Mouse (Mus musculus): ENCODE results near the gene Ell. TPM values are rescaled to one million over a fixed set of nuclear protein-coding genes. Genes with fewer than 3 reads are reported as not detected.

Gene Ell
- total RNA-seq, 2 experiments from 2014 or later: 15.1 to 17.7 TPM

DNA sequence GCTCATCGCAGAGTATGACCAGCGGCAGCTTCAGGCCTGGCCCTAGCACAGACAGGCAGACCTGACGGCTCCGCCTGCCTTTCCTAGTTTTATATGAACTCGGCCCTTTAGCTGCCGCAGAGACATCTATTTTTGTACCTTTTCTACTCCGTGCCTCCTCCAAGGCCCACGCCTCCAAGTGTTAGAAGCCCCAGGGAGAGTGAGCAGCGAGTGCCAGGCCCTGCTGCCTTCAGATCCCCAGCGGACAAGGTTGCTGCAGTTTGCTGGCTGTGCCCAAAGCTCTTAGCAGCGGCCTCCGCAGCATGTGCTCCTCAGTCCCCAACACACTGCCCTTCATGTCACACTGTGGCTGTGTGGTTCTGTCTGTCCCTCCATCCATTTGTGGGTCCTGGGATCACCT lies 52.3 kb downstream of the Ell start:
- intact Hi-C loops (cut with DNase I): no loop called here
- DNase-seq (ENCODE audit: low spot score in 2 of 2): peak in 1 of 2 experiments; percentile 63

DNA sequence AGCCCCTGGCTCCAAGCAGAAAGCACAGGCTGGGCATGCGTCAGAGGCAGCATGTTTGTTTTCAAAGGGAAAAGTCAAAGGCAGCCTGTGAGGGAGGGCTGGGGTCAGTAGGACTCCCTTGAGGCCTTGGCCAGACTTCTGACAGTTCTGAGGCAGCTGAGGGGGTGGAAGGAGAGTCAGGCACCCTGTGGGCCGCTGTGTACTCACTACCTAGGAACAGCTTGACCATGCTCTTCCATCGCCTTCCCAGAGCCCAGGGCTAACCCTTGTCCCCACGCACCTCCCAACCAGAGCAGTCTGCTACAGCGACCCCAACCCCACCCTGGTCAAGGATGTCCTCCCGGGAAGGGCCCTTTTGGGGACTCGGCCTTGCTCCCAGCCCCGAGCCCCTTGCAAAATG lies 53.9 kb downstream of the Ell start:
- intact Hi-C loops (cut with DNase I): no loop called here
- DNase-seq (ENCODE audit: low spot score in 2 of 2): peak in 1 of 2 experiments; percentile 35

DNA sequence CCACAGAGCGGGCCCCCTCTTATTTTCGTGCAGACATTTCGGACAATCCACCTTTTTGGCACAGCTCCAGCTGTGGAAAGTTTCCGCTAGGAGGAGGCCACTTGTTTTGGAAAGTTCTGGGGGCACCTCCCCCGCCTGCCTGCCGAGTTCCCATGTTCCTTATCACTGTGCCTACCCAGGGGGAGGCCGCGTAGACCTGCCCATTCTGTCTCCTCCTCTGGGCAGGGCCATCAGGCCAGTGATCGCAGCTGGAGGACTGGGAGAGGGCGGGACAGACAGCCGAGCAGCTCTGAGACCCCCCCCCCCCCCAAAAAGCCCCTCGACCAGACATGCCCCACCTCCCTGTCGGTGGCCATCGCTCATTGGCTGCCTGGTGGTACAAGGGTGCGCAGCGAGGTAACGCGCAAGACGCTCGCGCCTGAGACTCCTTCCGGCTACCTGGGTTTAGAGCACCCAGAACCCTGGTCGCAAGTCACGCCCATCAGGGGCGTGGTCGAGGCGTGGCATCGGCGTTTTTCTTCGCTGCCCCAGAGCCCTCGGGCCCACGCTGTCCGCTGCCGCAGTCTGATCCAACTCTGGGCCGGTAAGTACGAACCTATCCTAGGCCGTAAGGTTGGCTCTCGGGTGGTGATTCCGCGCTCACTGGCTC lies 54.8 kb downstream of the Ell start, which contains the start of gene Isyna1:
Isyna1 (plus strand) TSS at position 413 of the 649 bp plus-strand sequence.
- DNase-seq (ENCODE audit: low spot score in 2 of 2): peak; percentile 76 to 86
- intact Hi-C loops (cut with DNase I): loop anchor here (1.0 kb wide), 1 partner anchor 14 kb away; the partner anchor contains the start of gene Ssbp4

DNA sequence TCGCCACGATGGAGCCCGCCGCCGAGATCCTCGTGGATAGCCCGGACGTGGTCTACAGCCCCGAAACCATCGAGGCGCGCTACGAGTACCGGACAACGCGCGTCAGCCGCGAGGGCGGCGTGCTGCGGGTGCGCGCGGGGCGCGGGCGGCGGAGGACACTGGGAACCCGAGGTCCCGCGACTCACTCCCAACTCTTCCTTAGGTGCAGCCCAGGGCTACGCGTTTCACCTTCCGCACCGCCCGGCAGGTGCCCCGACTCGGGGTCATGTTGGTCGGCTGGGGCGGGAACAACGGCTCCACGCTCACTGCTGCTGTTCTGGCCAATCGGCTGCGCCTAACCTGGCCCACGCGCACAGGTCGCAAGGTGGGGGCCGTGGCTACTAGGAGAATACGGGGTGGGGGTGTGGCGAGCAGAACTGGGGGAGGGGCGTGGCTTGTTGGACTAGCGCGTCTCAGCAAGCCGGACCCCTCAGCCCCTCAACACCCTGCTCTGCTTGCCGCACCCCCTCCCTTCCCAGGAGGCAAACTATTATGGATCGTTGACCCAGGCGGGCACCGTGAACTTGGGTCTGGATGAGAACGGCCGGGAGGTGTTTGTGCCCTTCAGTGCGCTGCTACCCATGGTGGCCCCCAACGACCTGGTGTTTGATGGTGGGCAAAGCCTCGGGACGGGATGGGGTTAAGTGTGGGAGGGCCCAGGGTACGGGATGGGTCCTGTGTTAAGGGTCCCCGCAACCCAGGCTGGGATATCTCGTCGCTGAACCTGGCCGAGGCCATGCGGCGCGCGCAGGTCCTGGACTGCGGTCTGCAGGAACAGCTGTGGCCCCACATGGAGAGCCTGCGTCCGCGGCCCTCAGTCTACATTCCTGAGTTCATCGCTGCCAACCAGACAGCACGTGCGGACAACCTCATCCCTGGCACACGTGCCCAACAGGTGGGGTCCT lies 55.6 kb downstream of the Ell start:
- intact Hi-C loops (cut with DNase I): loop anchor here (1.0 kb wide), 1 partner anchor 13 kb away; the partner anchor contains the start of gene Ssbp4
- no peak for DNase-seq (ENCODE audit: low spot score in 2 of 2)

DNA sequence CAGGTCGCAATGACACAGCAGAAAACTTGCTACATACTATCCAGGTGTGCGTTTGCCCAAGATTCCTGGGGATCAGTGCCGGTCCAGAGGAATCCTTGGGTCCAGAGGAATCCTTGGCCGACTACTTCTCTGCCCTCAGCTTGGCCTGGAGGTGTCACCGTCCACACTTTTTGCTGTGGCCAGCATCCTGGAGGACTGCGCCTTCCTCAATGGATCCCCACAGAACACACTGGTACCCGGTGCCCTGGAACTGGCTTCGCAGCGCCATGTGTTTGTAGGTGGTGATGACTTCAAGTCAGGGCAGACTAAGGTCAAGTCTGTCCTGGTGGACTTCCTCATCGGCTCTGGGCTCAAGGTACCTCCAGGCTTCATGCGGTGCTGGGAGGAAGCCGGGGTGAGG lies 56.6 kb downstream of the Ell start:
- intact Hi-C loops (cut with DNase I): no loop called here
- no peak for DNase-seq (ENCODE audit: low spot score in 2 of 2)

DNA sequence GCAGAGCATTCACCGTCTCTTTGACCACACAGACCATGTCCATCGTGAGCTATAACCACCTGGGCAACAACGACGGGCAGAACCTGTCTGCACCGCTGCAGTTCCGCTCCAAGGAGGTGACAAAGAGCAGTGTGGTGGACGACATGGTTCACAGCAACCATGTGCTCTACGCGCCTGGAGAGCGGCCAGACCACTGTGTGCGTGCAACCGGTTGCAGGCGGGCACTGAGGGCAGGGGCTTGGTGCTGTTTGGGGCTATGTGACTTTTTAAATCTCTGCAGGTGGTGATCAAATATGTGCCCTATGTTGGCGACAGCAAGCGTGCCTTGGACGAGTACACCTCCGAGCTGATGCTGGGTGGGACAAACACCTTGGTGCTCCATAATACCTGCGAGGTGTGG lies 57.0 kb downstream of the Ell start:
- intact Hi-C loops (cut with DNase I): no loop called here
- no peak for DNase-seq (ENCODE audit: low spot score in 2 of 2)

DNA sequence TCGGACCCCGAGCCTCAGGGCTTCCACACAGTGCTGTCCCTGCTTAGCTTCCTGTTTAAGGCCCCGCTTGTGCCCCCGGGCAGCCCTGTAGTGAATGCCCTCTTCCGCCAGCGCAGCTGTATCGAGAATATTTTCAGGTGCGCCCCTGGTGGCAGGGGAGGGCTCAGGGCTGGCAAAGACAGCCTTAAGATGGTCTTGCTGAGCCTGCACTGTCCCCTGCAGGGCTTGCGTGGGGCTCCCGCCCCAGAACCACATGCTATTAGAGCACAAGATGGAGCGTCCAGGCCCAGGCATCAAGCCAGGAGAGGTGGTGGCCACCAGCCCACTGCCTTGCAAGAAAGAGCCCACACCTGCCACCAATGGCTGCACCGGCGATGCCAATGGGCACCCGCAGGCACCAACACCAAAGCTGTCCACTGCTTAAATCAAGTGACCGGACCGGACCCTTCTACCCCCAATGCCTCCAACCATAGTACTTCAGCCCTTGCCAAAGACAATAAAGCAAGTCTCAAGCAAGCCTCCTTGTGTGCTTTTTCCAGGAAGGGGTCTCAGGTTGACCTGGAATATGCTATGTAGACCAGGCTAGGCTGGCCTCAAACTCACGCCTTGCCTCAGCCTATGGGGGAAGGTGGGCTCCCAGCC lies 57.6 kb downstream of the Ell start:
- intact Hi-C loops (cut with DNase I): no loop called here
- no peak for DNase-seq (ENCODE audit: low spot score in 2 of 2)

DNA sequence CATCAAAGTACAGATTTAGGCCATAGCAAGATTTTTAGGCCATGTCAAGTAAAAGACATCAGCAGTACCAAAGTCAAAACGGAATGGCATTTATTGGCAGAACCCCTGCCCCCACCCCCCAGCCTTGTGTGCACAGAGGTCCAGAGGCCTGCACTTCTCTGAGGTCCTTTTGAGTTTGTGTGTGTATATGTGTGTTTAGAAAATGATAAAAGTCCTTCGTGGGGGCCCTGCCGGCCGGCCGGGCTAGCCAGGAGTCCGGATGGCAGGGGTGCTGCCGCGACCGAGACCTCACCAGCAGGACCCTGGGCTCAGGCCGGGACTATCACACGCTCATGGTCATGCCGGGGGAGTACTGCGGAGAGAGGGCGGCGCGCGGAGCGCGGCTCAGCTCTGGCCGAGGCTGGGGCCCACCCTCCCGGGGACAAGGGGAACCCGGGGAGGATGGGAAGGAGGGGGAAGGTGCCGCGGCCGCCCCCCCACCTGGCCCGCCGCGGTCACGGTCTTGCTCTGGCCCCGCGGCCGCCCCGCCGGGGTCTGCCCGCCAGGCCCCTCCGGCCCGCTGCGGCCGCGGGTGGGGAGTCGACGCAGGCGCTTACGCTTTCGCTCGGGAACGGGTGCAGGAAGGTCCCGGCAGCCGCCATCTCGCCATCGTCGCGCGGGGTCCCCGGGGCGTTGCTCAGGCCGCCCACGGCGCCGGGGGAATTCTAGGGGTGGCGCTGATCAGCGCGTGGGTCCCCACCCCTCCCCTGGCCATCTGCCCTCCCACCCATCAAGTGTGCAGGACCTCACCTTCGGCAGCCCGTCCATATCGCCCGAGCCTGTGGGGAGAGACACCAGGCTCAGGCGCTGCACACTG lies 58.4 kb downstream of the Ell start:
- intact Hi-C loops (cut with DNase I): no loop called here

DNA sequence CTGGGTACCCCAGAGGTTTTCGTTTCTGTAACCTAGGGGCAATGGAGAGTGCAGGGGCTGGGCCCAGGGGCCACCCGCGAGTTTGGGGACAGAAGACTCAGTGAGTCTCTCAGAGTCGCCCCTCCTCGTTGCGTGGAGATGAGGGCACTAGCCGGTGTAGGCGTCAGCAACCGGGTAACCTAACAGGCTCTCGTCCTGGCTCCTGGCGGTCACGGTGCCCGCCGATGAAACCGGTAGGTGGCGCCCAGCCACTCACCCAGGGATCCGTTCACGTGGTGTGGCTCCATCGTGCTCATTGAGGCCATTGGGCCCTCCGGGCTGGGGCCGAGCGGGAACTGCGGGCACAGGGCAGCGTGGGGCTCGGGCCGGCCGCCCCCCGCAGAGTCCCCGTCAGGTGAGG lies 59.0 kb downstream of the Ell start:
- peak; percentile 87 to 88 for DNase-seq (ENCODE audit: low spot score in 2 of 2)
- intact Hi-C loops (cut with DNase I): no loop called here

More for the DNA sequence above, 58.4 kb downstream of the Ell start:
- no peak for DNase-seq (ENCODE audit: low spot score in 2 of 2)

DNA sequence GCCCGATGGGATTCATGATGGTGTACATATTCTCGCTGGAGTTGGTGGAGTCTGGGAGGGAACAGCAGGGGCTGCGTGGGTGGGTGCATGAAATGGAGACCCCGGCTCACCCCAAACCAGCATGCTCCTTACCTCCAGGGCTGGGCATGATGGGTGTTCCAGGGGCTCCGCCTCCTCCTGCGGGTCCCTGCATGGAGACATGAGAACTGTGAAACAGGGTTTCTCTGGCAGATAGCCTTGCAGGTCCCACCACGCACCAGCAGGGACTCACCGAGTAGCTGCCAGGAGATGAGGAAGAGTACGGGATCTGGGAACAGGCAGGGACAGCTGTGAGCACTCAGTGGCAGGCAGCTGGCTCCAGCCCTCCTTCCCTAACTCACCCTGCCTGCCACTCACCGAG lies 59.5 kb downstream of the Ell start:
- DNase-seq (ENCODE audit: low spot score in 2 of 2): peak in 1 of 2 experiments; percentile 56
- intact Hi-C loops (cut with DNase I): no loop called here

DNA sequence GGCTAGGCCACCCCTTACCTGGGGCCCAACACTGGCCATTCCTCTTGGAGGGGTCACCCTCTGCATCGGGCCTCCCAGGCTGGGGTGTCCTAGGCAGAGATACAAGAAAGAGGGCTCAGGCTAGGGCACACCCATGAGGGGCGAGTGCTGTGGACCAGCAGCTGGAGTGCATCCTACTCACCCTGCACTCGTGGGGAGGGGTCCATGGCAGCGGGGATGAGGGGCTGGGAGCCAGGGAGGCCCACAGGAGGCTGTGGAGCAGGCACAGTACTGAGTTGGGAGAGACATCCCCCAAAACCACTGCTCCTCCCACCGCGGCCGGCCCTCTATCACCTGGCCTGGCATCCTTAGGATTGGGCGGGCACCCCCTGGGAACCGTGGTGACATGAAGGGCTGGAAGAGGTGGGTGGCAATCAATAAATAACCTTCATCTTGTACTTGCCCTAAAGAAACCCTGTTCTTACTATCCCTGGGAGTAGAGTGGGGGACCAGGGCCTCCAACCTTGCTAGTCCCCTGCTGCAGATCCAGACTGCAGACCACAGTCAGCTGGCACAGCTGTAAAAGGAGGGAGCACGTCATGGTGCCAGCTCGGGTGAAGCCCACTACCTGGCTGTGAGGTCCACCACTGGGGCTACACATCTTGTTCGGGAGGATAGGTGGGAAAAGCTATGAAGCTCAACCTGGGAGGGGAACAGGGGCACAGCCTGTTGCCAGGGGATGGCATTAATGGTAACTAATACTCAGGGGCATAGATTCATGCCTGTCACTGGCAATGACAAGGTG lies 60.4 kb downstream of the Ell start:
- intact Hi-C loops (cut with DNase I): no loop called here
- DNase-seq (ENCODE audit: low spot score in 2 of 2): no peak

DNA sequence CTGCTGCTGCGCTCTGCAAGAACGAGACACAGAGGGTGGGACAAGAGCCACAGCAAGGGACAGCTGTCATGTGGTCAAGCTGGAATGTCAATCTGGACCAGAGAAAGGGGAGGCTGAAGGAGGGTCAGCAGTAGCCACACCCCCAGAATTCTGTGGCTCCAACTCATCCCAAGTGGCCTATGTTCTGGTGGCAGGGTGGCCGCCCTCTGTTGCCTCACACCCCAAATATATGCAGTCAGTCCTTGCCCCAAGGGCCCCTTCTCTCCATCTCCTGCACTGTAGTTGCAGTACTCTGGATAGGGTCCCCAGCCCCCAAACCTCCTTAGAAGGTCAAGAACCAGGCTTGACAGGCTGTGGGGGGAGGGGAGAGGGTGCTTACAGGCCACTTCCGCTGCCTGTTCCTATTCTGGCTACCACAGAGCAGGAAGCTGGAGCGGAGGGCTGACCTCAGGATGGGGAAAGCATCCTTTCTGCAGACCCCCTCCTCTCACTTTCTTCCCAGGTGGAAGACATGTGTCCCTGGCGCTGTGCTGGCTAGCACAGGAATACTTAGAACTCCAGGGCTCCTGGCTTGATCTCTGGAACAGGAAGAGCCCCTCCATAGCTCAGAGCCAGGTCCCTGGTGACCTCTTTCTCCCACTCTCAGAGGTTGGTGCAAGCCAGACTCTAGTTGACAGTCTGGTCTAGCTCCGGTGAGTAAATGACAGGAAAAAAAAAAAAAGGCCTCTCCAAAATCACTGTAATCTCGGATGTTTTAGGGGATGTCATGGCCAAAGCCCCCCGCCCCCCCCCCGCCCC lies 61.4 kb downstream of the Ell start:
- intact Hi-C loops (cut with DNase I): no loop called here
- no peak for DNase-seq (ENCODE audit: low spot score in 2 of 2)

DNA sequence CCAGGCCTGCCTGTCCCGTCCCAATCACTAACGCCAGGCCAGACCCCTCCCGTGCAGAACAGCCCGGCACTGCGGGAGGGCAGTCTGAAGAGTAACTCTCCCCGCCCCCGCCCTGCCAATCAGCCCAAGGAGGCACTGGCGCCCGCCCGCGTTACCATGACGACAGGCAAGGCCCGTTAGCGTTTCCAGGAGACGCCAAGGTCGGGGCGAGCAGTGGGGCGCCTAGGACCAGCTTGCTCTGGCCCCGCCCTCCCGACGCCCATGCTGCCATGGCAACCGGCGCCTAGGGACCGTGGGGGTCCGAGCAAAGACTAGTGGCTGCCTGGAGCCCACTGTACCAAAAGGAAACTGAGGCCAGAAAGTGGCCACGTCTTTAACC lies 62.0 kb downstream of the Ell start:
- peak; percentile 85 to 86 for DNase-seq (ENCODE audit: low spot score in 2 of 2)
- intact Hi-C loops (cut with DNase I): no loop called here

DNA sequence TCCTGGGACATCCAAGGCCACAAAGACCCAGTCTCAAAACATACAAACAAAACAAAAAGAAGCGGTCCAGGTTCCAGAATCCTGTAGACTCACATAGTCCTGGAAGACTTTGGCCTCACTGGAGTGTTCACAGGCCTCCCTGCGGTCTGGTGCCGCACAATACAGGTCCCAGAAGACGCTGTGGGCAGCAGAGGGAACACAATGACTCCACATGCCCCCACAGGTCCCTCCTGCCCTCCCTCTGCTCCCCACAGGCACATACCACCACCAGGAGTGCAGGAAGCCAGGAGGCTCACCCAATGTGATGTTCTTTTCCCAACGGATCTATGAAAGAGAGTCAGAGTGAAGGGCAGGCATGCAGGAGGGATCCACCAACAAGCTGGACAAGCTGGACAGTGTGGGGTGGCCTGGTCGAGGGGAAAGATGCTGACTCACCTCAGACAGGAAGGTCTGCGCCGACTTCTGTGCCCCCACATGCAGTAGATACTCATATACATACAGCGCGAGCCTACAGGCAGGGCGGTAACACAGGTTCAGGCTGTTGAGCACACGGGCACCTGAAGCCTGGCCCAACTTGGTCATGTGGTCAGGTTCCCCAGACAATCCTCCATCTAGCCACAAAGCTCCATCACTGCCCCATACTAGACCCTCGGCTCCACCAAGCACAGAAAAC lies 63.0 kb downstream of the Ell start:
- intact Hi-C loops (cut with DNase I): no loop called here
- DNase-seq (ENCODE audit: low spot score in 2 of 2): no peak

DNA sequence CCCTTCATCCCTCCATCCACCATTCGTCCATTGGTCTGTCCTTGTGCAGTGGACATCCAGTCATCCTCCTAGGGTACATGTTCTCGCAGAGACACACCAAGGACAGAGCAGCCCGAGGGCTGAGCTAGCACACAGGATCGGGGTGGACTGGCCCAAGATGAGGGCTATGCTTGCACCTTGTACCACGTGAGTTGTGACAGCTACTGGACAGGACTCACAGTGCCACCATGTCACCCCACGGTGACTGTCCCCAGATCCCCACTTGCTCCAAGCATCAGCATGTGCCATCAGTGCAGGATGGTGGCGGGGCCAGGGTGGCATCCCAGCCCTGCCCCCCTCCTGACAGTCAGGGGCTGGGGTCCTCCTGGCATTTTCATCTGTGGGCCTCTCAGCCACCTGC lies 65.3 kb downstream of the Ell start:
- intact Hi-C loops (cut with DNase I): no loop called here

DNA sequence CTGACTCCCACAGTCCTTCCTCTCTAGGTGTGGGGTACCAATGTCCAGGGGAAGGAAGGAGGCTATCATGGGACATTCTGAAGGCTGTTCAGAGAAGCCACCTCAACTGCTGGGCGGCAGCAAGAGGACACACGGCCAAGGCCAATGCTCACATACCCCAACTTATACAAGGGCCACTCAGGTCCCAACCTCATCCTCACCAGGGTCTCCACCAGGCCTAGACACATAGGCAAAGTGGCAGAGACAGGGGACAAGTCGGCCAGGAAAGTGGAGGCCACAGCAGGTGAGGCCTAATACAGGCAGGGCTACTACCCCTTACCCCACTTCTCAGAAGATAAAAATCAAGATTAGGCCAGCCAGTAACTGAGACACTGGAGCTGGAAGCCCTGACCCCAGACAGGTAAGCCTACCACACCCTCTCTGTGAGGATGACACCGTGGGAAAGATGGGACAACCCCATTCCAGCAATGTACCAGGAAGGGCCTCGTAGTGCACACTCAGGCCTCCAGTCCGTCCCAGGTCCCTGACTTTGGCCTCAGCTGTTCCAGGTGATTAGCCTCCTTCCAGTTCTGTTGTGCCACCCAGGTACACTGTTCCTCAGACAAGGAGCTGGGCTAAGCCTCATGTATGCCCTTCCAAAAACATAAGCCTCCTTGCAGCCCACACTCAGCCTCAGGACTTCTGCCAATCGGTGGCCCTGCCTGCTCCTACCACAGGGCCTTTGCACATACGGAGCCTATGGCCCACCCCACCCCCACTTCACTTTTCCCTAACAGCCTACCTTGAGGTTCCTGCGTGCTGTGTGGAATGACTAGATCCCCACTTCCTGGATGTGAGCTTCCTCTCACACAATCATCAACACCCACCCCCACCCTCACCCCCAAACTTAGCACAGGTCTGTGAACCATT lies 66.9 kb downstream of the Ell start:
- intact Hi-C loops (cut with DNase I): no loop called here
- DNase-seq (ENCODE audit: low spot score in 2 of 2): no peak

More for the DNA sequence above, 65.3 kb downstream of the Ell start:
- DNase-seq (ENCODE audit: low spot score in 2 of 2): no peak
